Mouse (Mus musculus): Measurements from ENCODE around the gene Bicral. TPM values are rescaled to one million over a fixed set of nuclear protein-coding genes. Genes with fewer than 3 reads are reported as not detected.
"Not testable (repeated sequence)": the region's sequence is repeated elsewhere in the genome, so short reads cannot be mapped to it uniquely, and the experiment has no call there.

The Bicral gene
- polyA plus RNA-seq, 1 experiment = 35.9 TPM

GRCm38 (mm10) chr17:46772404-46773277, 85.6 kb downstream of the Bicral start, which contains the start of gene 2310039H08Rik:
2310039H08Rik (plus strand) TSS chr17:46772635.
- H3K27me3 ChIP-seq (ENCODE audit: control insufficient read depth, insufficient read depth, low read length) = no peaks in the 10 kb centered on the region
- 0 out of 2 replicates have a peak, but pooled peaks cover 3% of the 10 kb centered on the region for H3K4me1 ChIP-seq (ENCODE audit: control insufficient read depth, insufficient read depth, low read length)
- peak within 1 kb of the TSS; percentile 73 for H3K4me3 ChIP-seq (replicated peaks; ENCODE audit: insufficient read depth, low read depth, low read length)
- WGBS = under 1% methylated on average over 50 of the region's 50 CpGs
- H3K27ac ChIP-seq (ENCODE audit: insufficient read depth, low read length) = peak within 1 kb of the TSS; percentile 18
- DNase-seq = peak; percentile 86 to 88
- TF ChIP-seq POLR2A (IDR thresholded peaks at IDR 0.05; ENCODE audit: borderline replicate concordance, insufficient read depth, low read length) (peak; percentile 76), CTCF (IDR thresholded peaks at IDR 0.05; ENCODE audit: borderline replicate concordance, insufficient read depth, low read depth, low read length) (no peak)

DNA sequence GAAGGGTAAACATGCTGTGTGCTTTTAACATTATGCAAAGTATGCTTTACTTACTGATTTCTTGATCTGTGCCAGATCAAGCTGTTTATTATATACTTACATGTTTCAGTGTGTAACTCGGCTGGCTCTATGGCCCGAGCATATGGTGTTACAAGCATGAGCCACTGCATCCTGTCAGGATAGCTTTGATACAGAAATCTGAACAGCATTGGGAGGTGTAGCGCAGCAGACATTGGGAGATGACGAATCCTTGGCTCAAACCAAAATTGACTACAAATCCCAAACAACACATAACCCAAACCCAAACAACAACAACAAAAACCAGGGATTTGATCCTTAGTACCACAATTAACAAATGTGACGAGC, 86.3 kb downstream of the Bicral start:
- WGBS = 2% methylated on average over 5 of the region's 5 CpGs
- H3K27me3 ChIP-seq (ENCODE audit: control insufficient read depth, insufficient read depth, low read length) = no peaks in the 10 kb centered on the region
- H3K4me1 ChIP-seq (ENCODE audit: control insufficient read depth, insufficient read depth, low read length) = 0 out of 2 replicates have a peak, but pooled peaks cover 3% of the 10 kb centered on the region
- H3K27ac ChIP-seq (ENCODE audit: insufficient read depth, low read length) = peak overlapping the region; percentile 16
- DNase-seq = no peak
- TF ChIP-seq CTCF (IDR thresholded peaks at IDR 0.05; ENCODE audit: borderline replicate concordance, insufficient read depth, low read depth, low read length) = no peak
- TF ChIP-seq POLR2A (IDR thresholded peaks at IDR 0.05; ENCODE audit: borderline replicate concordance, insufficient read depth, low read length) = no peak
- H3K4me3 ChIP-seq (replicated peaks; ENCODE audit: insufficient read depth, low read depth, low read length) = peak overlapping the region; percentile 73

DNA sequence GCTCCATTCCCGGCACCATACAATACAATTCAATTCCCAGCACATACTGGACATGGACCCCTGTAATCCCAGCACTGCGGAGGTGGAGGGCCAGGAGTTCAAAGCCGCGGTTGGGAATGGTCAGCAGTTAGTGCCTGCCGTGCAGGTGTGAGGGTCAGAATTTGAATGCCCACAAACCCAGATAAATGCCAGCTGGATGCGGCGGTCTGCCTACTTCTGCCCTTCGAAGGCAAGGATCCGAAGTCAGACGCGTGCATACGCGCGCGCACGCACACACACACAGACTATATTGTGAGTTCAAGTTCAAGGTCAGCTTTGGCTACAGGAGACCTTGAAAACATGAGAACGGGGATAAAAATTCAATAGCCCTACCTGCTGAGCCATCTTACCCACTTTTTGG, 86.7 kb downstream of the Bicral start:
- peak overlapping the region; percentile 16; the same call in 1 of the 2 replicates for H3K27ac ChIP-seq (ENCODE audit: insufficient read depth, low read length)
- 56% methylated on average over 17 of the region's 17 CpGs for whole genome bisulfite sequencing
- TF ChIP-seq CTCF (IDR thresholded peaks at IDR 0.05; ENCODE audit: borderline replicate concordance, insufficient read depth, low read depth, low read length) (no peak), POLR2A (IDR thresholded peaks at IDR 0.05; ENCODE audit: borderline replicate concordance, insufficient read depth, low read length) (no peak)
- peak in 1 of 2 experiments; percentile 21 for DNase-seq
- H3K4me3 ChIP-seq (replicated peaks; ENCODE audit: insufficient read depth, low read depth, low read length) = peak overlapping the region; percentile 73
- 0 out of 2 replicates have a peak, but pooled peaks cover 3% of the 10 kb centered on the region for H3K4me1 ChIP-seq (ENCODE audit: control insufficient read depth, insufficient read depth, low read length)
- H3K27me3 ChIP-seq (ENCODE audit: control insufficient read depth, insufficient read depth, low read length) = no peaks in the 10 kb centered on the region

GRCm38 (mm10) chr17:46771025-46771424, 87.3 kb downstream of the Bicral start:
- H3K27ac ChIP-seq (ENCODE audit: insufficient read depth, low read length) = no peak overlapping the region
- WGBS = 86% methylated on average over 4 of the region's 4 CpGs
- no peak overlapping the region for H3K4me3 ChIP-seq (replicated peaks; ENCODE audit: insufficient read depth, low read depth, low read length)
- no peaks in the 10 kb centered on the region for H3K27me3 ChIP-seq (ENCODE audit: control insufficient read depth, insufficient read depth, low read length)
- H3K4me1 ChIP-seq (ENCODE audit: control insufficient read depth, insufficient read depth, low read length) = 0 out of 2 replicates have a peak, but pooled peaks cover 3% of the 10 kb centered on the region
- no peak for TF ChIP-seq CTCF (IDR thresholded peaks at IDR 0.05; ENCODE audit: borderline replicate concordance, insufficient read depth, low read depth, low read length)
- TF ChIP-seq POLR2A (IDR thresholded peaks at IDR 0.05; ENCODE audit: borderline replicate concordance, insufficient read depth, low read length) = no peak
- DNase-seq = no peak

DNA sequence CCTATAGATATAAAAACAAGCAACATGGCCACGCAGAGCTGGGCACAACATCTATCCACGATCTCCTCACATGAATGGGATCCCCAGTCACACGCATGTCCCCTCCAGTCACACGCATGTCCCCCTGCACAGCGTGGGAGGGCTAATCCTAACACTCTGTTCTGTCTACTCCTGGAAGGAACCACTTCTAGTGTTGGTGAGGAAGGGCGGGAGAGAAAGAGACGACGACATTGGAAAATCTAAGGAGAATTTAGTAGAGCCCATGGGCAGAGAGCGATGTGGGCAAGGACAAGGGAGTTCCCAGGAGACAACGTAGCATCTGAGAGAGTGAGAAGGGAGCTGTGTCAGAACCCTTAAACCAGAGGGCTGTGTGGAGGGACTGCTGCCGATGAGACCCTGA, 87.7 kb downstream of the Bicral start:
- TF ChIP-seq POLR2A (IDR thresholded peaks at IDR 0.05; ENCODE audit: borderline replicate concordance, insufficient read depth, low read length) (no peak), CTCF (IDR thresholded peaks at IDR 0.05; ENCODE audit: borderline replicate concordance, insufficient read depth, low read depth, low read length) (no peak)
- no peak for DNase-seq
- H3K4me1 ChIP-seq (ENCODE audit: control insufficient read depth, insufficient read depth, low read length) = 0 out of 2 replicates have a peak, but pooled peaks cover 3% of the 10 kb centered on the region
- no peak overlapping the region for H3K4me3 ChIP-seq (replicated peaks; ENCODE audit: insufficient read depth, low read depth, low read length)
- 91% methylated on average over 11 of the region's 11 CpGs for WGBS
- H3K27me3 ChIP-seq (ENCODE audit: control insufficient read depth, insufficient read depth, low read length) = no peaks in the 10 kb centered on the region
- H3K27ac ChIP-seq (ENCODE audit: insufficient read depth, low read length) = no peak overlapping the region

- Histone ChIP-seq H3K27ac (ENCODE audit: insufficient read depth, low read length) (no peak overlapping the region), H3K4me3 (replicated peaks; ENCODE audit: insufficient read depth, low read depth, low read length) (no peak overlapping the region), H3K4me1 (ENCODE audit: control insufficient read depth, insufficient read depth, low read length) (0 out of 2 replicates have a peak, but pooled peaks cover 3% of the 10 kb centered on the region), H3K27me3 (ENCODE audit: control insufficient read depth, insufficient read depth, low read length) (no peaks in the 10 kb centered on the region)
- no peak for DNase-seq
- 59% methylated on average over 8 of the region's 8 CpGs for WGBS
- TF ChIP-seq POLR2A (IDR thresholded peaks at IDR 0.05; ENCODE audit: borderline replicate concordance, insufficient read depth, low read length) = no peak
- no peak for TF ChIP-seq CTCF (IDR thresholded peaks at IDR 0.05; ENCODE audit: borderline replicate concordance, insufficient read depth, low read depth, low read length)
Observed at GRCm38 (mm10) chr17:46767868-46768267, 90.4 kb downstream of the Bicral start.

DNA sequence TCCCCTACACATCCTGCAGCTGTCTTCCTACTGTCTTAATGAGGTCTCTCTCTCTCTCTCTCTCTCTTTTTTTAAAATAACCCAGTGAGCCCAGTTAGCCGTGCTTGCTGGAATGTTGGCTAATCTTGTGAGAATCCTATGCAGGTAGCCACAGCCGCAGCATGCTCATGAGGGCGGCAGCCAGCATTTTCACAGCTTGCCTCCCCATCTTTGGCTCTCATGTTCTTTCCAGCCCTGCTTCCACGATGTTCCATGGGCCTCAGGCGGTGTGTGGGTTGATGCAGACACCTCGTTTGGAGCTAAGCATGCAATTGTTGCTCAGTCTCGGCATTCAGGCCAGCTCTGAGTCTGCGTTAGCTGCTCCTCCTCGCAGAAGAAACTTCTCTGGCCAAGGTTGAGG, 93.4 kb downstream of the Bicral start:
- H3K4me1 ChIP-seq (ENCODE audit: control insufficient read depth, insufficient read depth, low read length); H3K27me3 ChIP-seq (ENCODE audit: control insufficient read depth, insufficient read depth, low read length); H3K27ac ChIP-seq (ENCODE audit: insufficient read depth, low read length); DNase-seq; H3K4me3 ChIP-seq (replicated peaks; ENCODE audit: insufficient read depth, low read depth, low read length): not testable (repeated sequence)
- WGBS = 27% methylated on average over 9 of the region's 9 CpGs

DNA sequence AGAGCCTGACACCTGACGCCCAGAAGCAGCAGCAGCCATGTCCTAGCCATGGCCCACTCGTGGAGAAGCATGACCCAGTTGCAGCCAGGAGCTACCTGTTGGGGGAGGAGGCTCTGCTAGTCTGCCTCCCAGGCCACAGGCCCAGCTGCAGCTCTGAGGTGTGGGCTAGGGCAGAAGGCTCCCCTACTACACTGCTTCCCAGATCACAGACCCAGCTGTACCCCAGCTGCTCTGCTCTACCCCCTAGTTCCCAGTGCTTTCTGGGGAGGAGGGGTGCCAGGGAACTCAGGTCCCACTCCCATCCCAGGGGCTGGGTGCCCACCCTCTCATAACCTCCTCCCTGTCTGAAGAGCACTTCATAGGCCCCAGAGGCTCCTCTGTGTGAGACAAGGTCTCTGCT, 94.7 kb downstream of the Bicral start, which contains the start of gene Ptcra:
Ptcra (minus strand) TSS at position 169 of the 400 bp plus-strand sequence.
- TF ChIP-seq POLR2A (IDR thresholded peaks at IDR 0.05; ENCODE audit: borderline replicate concordance, insufficient read depth, low read length) = no peak
- no peak for TF ChIP-seq CTCF (IDR thresholded peaks at IDR 0.05; ENCODE audit: borderline replicate concordance, insufficient read depth, low read depth, low read length)

More for the DNA sequence above, 94.7 kb downstream of the Bicral start, which contains the start of gene Ptcra:
- no peak within 1 kb of the TSS for H3K27ac ChIP-seq (ENCODE audit: insufficient read depth, low read length)
- H3K27me3 ChIP-seq (ENCODE audit: control insufficient read depth, insufficient read depth, low read length) = no peaks in the 10 kb centered on the region
- no peak within 1 kb of the TSS for H3K4me3 ChIP-seq (replicated peaks; ENCODE audit: insufficient read depth, low read depth, low read length)
- no peak for DNase-seq
- H3K4me1 ChIP-seq (ENCODE audit: control insufficient read depth, insufficient read depth, low read length) = no peaks in the 10 kb centered on the region
- 47% methylated on average over 2 of the region's 2 CpGs for WGBS

Measured in cerebellum, adult 2 months (tissue).